8 mouse cellular contexts compared by ENCODE assay signal in the genomic region with DNA sequence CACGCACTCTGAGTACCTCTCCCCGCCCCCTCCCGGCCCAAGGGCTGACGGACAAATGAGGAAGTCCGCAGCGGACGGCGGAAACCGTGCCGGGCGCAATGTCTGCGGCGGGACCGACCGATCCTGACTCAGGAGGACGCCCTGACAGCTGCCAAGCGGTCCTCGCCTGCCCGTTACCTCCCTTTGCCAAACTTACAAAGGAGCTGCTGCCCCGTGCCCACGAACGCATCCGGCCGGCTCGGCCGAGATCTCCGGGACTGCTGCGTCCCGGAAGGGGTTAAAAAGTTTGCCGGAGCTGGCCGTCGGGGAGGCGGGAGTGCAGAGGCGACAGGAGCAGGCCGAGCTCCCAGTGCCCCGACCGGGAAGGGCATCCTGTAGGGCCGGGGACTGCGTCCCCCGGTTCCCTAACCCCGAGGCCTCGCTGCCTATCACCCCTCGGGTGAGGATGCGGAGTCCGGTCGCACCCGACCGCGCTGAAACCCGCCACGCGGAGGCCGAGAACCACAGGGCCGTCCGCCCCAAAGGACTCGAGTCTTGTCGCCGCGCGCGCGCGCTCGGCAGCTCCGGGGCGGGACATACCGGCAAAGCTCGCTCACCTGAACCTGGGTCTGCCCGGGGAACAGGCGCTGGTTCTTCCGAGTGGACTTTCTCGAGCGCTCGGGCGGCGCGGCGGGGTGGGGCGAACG. TPM values are rescaled to one million over a fixed set of nuclear protein-coding genes. Genes with fewer than 3 reads are reported as not detected.
A peak's percentile ranks its signal among the peaks of the same experiment; 100 is the strongest.
DNase-seq lines count a peak whose midpoint lies in the region; ATAC-seq and TF ChIP-seq lines count a peak whose summit lies in the region.

No protein-coding gene starts in this region.

- no peak for DNase-seq in neural tube, embryonic 11.5 days (ENCODE audit: low spot score)
- no peak for DNase-seq in neural tube, embryonic 10.5 days (ENCODE audit: extremely low spot score, low spot score)
- DNase-seq in cerebellum, postnatal 10 days, result peak; percentile 77 to 90
- DNase-seq in gastrocnemius, adult 8-10 months (ENCODE audit: low spot score in 2 of 2), result peak; percentile 48 to 57
- peak; percentile 48 to 51 for DNase-seq in left cerebral cortex, postnatal 25 days (ENCODE audit: low spot score in 2 of 2)
- DNase-seq in spleen, adult 2 months (ENCODE audit: low read depth in 1 of 2, low spot score in 2 of 2), result peak in 1 of 2 experiments; percentile 77

- TF ChIP-seq POLR2A in spleen, adult 2 months (IDR thresholded peaks at IDR 0.05; ENCODE audit: low read depth, low read length), result peak; percentile 39; the same call in 1 of the 2 replicates

- no peak for TF ChIP-seq CTCF in spleen, adult 2 months (IDR thresholded peaks at IDR 0.05; ENCODE audit: extremely low read depth, insufficient read depth, insufficient read length, insufficient replicate concordance)

- H3K27me3 ChIP-seq in neural tube, embryonic 11.5 days (ENCODE audit: control insufficient read depth, insufficient read depth, low read length), result no peaks in the 10 kb centered on the region
- H3K27me3 ChIP-seq in hindbrain, embryonic 15.5 days, result no peaks in the 10 kb centered on the region
- H3K27me3 ChIP-seq in megakaryocyte, embryonic 14.5 days (replicated peaks), result no peaks in the 10 kb centered on the region
- no peaks in the 10 kb centered on the region for H3K27me3 ChIP-seq in spleen, adult 2 months (ENCODE audit: control insufficient read depth, insufficient read depth, low read length)

- peak overlapping the region; percentile 78 for H3K9ac ChIP-seq in neural tube, embryonic 11.5 days (ENCODE audit: low read length)
- peak overlapping the region; percentile 80 for H3K9ac ChIP-seq in hindbrain, embryonic 15.5 days

- peak overlapping the region; percentile 68 for H3K27ac ChIP-seq in neural tube, embryonic 11.5 days (ENCODE audit: low read depth, low read length)
- peak overlapping the region; percentile 88 for H3K27ac ChIP-seq in hindbrain, embryonic 15.5 days (replicated peaks)
- H3K27ac ChIP-seq in spleen, adult 2 months (ENCODE audit: insufficient read depth, low read length), result peak overlapping the region; percentile 98

- WGBS in neural tube, embryonic 11.5 days, result under 1% methylated on average over 77 of the region's 80 CpGs
- WGBS in hindbrain, embryonic 15.5 days, result under 1% methylated on average over 79 of the region's 80 CpGs
- WGBS in spleen, adult 2 months, result under 1% methylated on average over 78 of the region's 80 CpGs

- peaks cover 23% of the 10 kb centered on the region for H3K4me1 ChIP-seq in neural tube, embryonic 11.5 days (ENCODE audit: control insufficient read depth, insufficient read depth, low read length)
- H3K4me1 ChIP-seq in hindbrain, embryonic 15.5 days (replicated peaks), result peaks cover 34% of the 10 kb centered on the region
- H3K4me1 ChIP-seq in megakaryocyte, embryonic 14.5 days, result peaks cover 57% of the 10 kb centered on the region
- peaks cover 24% of the 10 kb centered on the region; the same call in 1 of the 2 replicates for H3K4me1 ChIP-seq in spleen, adult 2 months (ENCODE audit: control insufficient read depth, insufficient read depth, insufficient read length)

- H3K36me3 ChIP-seq in neural tube, embryonic 11.5 days (ENCODE audit: control insufficient read depth, insufficient read depth, low read length), result no peaks in the 10 kb centered on the region
- no peaks in the 10 kb centered on the region for H3K36me3 ChIP-seq in hindbrain, embryonic 15.5 days
- H3K36me3 ChIP-seq in megakaryocyte, embryonic 14.5 days (replicated peaks; ENCODE audit: low read length), result peaks cover 49% of the 10 kb centered on the region
- peaks cover 5% of the 10 kb centered on the region; the same call in 1 of the 2 replicates for H3K36me3 ChIP-seq in spleen, adult 2 months (ENCODE audit: control insufficient read depth, insufficient read depth, low read length)

- peak overlapping the region; percentile 90 for H3K4me2 ChIP-seq in neural tube, embryonic 11.5 days (ENCODE audit: low read depth)
- peak overlapping the region; percentile 86 for H3K4me2 ChIP-seq in hindbrain, embryonic 15.5 days

- H3K9me3 ChIP-seq in neural tube, embryonic 11.5 days (ENCODE audit: control insufficient read depth, low read length), result no peaks in the 10 kb centered on the region
- no peaks in the 10 kb centered on the region for H3K9me3 ChIP-seq in hindbrain, embryonic 15.5 days
- no peaks in the 10 kb centered on the region for H3K9me3 ChIP-seq in megakaryocyte, embryonic 14.5 days

- peak overlapping the region; percentile 90 for H3K4me3 ChIP-seq in neural tube, embryonic 11.5 days (ENCODE audit: low read depth, low read length)
- H3K4me3 ChIP-seq in hindbrain, embryonic 15.5 days, result peak overlapping the region; percentile 81
- peak overlapping the region; percentile 99 for H3K4me3 ChIP-seq in megakaryocyte, embryonic 14.5 days (replicated peaks)
- peak overlapping the region; percentile 93 for H3K4me3 ChIP-seq in spleen, adult 2 months (ENCODE audit: extremely low read depth, insufficient read depth, insufficient read length)

- ATAC-seq in neural tube, embryonic 11.5 days (ENCODE audit: insufficient read depth, low FRiP score, low TSS enrichment), result peak; percentile 53
- peak; percentile 57 for ATAC-seq in hindbrain, embryonic 15.5 days (ENCODE audit: low FRiP score, low read depth)

- intact Hi-C loops in left cerebral cortex, postnatal 25 days (cut with DNase I), result loop anchor here (5.0 kb wide), 2 partner anchors 39 to 59 kb away; no protein-coding TSS in a partner anchor

RNA-seq across cellular contexts. Expression of a gene that starts 0.5 kb away (rescaled TPM):
- polyA plus RNA-seq in neural tube, embryonic 11.5 days (2014; fragmentation: Nextera tagmentation; extraction: Ambion mirVana), result 24.5 and 25.3 TPM in 2 replicates
- 10 to 100 TPM; 33.4 to 51.3 (median 39.4) TPM for total RNA-seq in gastrocnemius, adult 8-10 months (2022)
- polyA plus RNA-seq in hindbrain, embryonic 15.5 days (2015; fragmentation: Nextera tagmentation; extraction: Ambion mirVana), result 11.8 and 12.0 TPM in 2 replicates
- 10 to 100 TPM; 69.9 to 75.5 TPM for total RNA-seq in left cerebral cortex, postnatal 25 days (2021)
- polyA plus RNA-seq in megakaryocyte, embryonic 14.5 days (2012; ENCODE audit: insufficient read depth, low replicate concordance), result 1,439 and 1,641 TPM in 2 replicates
- polyA plus RNA-seq in spleen, adult 2 months (2012; rRNA removed), result 138 and 142 TPM in 2 replicates

Comparison
In these comparisons a context has a peak if more than half of its experiments do, and no peak if none do; other contexts are left out.
1. DNase-seq: peak in cerebellum, postnatal 10 days (2 of 2), gastrocnemius, adult 8-10 months (2 of 2) and left cerebral cortex, postnatal 25 days (2 of 2); none in neural tube, embryonic 11.5 days (single experiment) and neural tube, embryonic 10.5 days (single experiment).
2. RNA of a gene that starts 0.5 kb away (polyA plus RNA-seq): 1,439 to 1,641 TPM in megakaryocyte, embryonic 14.5 days; 138 to 142 TPM in spleen, adult 2 months, 24.5 to 25.3 TPM in neural tube, embryonic 11.5 days and 11.8 to 12.0 TPM in hindbrain, embryonic 15.5 days; every median in the first group is over 10 times any median in the second.
3. Peak in every context shown above with its lines, with median percentiles within 50 percentile points of each other: H3K27ac ChIP-seq and H3K4me3 ChIP-seq.